Mouse (Mus musculus) hindbrain, embryonic 15.5 days (tissue): ENCODE data around the gene Lypd3. TPM values are rescaled to one million over a fixed set of nuclear protein-coding genes. Genes with fewer than 3 reads are reported as not detected.

Source experiments
- ATAC-seq: fragments of 200-750 bp; cut with Nextera tagmentation; 2 replicates; pipeline ENCODE4 v1.8.0; 2017; ENCODE audit warnings: low read depth, moderate number of reproducible peaks, moderate TSS enrichment; ENCODE audit not compliant: low FRiP score
- H3K27ac ChIP-seq: fragments of 300-500 bp; sonication (generic); replicated peaks from 2 replicates; pipeline ENCODE4 v1.5.1; 2015; ENCODE audit warnings: mild to moderate bottlenecking, inconsistent platforms
- H3K27me3 ChIP-seq: fragments of 300-500 bp; sonication (generic); 2 replicates; pipeline ENCODE4 v1.6.1; 2015; ENCODE audit warnings: control low read depth, inconsistent platforms
- H3K36me3 ChIP-seq: fragments of 300-500 bp; sonication (generic); 2 replicates; pipeline ENCODE4 v1.6.1; 2015; ENCODE audit warnings: control low read depth, inconsistent platforms
- H3K4me1 ChIP-seq: fragments of 300-500 bp; sonication (generic); replicated peaks from 2 replicates; pipeline ENCODE4 v1.6.1; 2015; ENCODE audit warnings: control low read depth, inconsistent platforms
- H3K4me2 ChIP-seq: fragments of 300-500 bp; sonication (generic); 2 replicates; pipeline ENCODE4 v1.6.1; 2015; ENCODE audit warnings: moderate library complexity, mild to moderate bottlenecking, inconsistent platforms
- H3K4me3 ChIP-seq: fragments of 300-500 bp; sonication (generic); 2 replicates; pipeline ENCODE4 v1.5.1; 2015; ENCODE audit warnings: mild to moderate bottlenecking, inconsistent platforms
- H3K9ac ChIP-seq: fragments of 300-500 bp; sonication (generic); 2 replicates; pipeline ENCODE4 v1.6.1; 2015; ENCODE audit warnings: inconsistent platforms
- H3K9me3 ChIP-seq: fragments of 300-500 bp; sonication (generic); 2 replicates; pipeline ENCODE4 v1.6.1; 2016; ENCODE audit warnings: control low read depth, inconsistent platforms
- WGBS: fragments of 180-500 bp; shearing (Covaris S2); methylation state at CpG from one replicate; pipeline ENCODE4 v1.1.7; 2015; 5-methylcytosine and 5-hydroxymethylcytosine counted together
- polyA plus RNA-seq: library from polyadenylated mRNA; unstranded; fragments of >200 nt; fragmentation: Nextera tagmentation; extraction: Ambion mirVana; gene quantifications from 2 replicates; pipeline ENCODE4 v1.2.1, GENCODE M21; 2015

The Lypd3 gene
- polyA plus RNA-seq, 1 experiment from 2014 or later = 0.73 TPM

- H3K9me3 ChIP-seq = no peaks in the 10 kb centered on the region
- H3K4me2 ChIP-seq = no peak overlapping the region
- H3K9ac ChIP-seq = no peak overlapping the region
- no peaks in the 10 kb centered on the region for H3K36me3 ChIP-seq
- H3K4me3 ChIP-seq = no peak overlapping the region
- 80% methylated on average over 15 of the region's 15 CpGs for WGBS
- no peak for ATAC-seq
- H3K27me3 ChIP-seq = no peaks in the 10 kb centered on the region
- H3K27ac ChIP-seq = no peak overlapping the region
- peaks cover 14% of the 10 kb centered on the region for H3K4me1 ChIP-seq
These were observed 36.9 kb upstream of the Lypd3 start for GRCm38 (mm10) chr7:24599211-24600067.

GRCm38 (mm10) chr7:24600941-24601597 is 35.3 kb upstream of the Lypd3 start:
- Histone ChIP-seq H3K4me3 (peak overlapping the region; percentile 25), H3K4me1 (peaks cover 7% of the 10 kb centered on the region; the same call in 1 of the 2 replicates), H3K4me2 (peak overlapping the region; percentile 52), H3K27ac (peak overlapping the region; percentile 69), H3K36me3 (no peaks in the 10 kb centered on the region), H3K27me3 (no peaks in the 10 kb centered on the region), H3K9me3 (no peaks in the 10 kb centered on the region), H3K9ac (no peak overlapping the region)
- ATAC-seq = peak; percentile 91
- 3% methylated on average over 13 of the region's 13 CpGs for WGBS

GRCm38 (mm10) chr7:24605561-24605960 is 30.8 kb upstream of the Lypd3 start:
- WGBS = 80% methylated on average over 7 of the region's 7 CpGs
- H3K36me3 ChIP-seq = no peaks in the 10 kb centered on the region
- no peak for ATAC-seq

GRCm38 (mm10) chr7:24606046-24606445 is 30.3 kb upstream of the Lypd3 start:
- no peak for ATAC-seq
- WGBS = 81% methylated on average over 7 of the region's 7 CpGs
- Histone ChIP-seq H3K27me3 (peaks cover 23% of the 10 kb centered on the region), H3K4me2 (no peak overlapping the region), H3K9ac (no peak overlapping the region), H3K4me3 (no peak overlapping the region), H3K36me3 (no peaks in the 10 kb centered on the region), H3K27ac (no peak overlapping the region), H3K9me3 (no peaks in the 10 kb centered on the region), H3K4me1 (peaks cover 17% of the 10 kb centered on the region)

More at GRCm38 (mm10) chr7:24605561-24605960, 30.8 kb upstream of the Lypd3 start:
- H3K9me3 ChIP-seq = no peaks in the 10 kb centered on the region
- H3K9ac ChIP-seq = no peak overlapping the region
- H3K4me2 ChIP-seq = no peak overlapping the region
- no peak overlapping the region for H3K27ac ChIP-seq
- H3K4me1 ChIP-seq = peaks cover 12% of the 10 kb centered on the region
- H3K4me3 ChIP-seq = no peak overlapping the region
- H3K27me3 ChIP-seq = peaks cover 18% of the 10 kb centered on the region

GRCm38 (mm10) chr7:24608017-24608416 is 28.3 kb upstream of the Lypd3 start:
- no peak overlapping the region for H3K27ac ChIP-seq
- no peaks in the 10 kb centered on the region for H3K36me3 ChIP-seq
- H3K9ac ChIP-seq = no peak overlapping the region
- WGBS = 56% methylated on average over 6 of the region's 6 CpGs
- H3K9me3 ChIP-seq = no peaks in the 10 kb centered on the region
- H3K4me3 ChIP-seq = no peak overlapping the region
- peaks cover 21% of the 10 kb centered on the region for H3K4me1 ChIP-seq
- peaks cover 41% of the 10 kb centered on the region for H3K27me3 ChIP-seq
- no peak overlapping the region for H3K4me2 ChIP-seq
- peak; percentile 79; the same call in 1 of the 2 replicates for ATAC-seq

- Histone ChIP-seq H3K36me3 (no peaks in the 10 kb centered on the region), H3K9me3 (no peaks in the 10 kb centered on the region), H3K4me3 (no peak overlapping the region), H3K27ac (no peak overlapping the region), H3K4me1 (peaks cover 21% of the 10 kb centered on the region), H3K9ac (no peak overlapping the region), H3K4me2 (no peak overlapping the region), H3K27me3 (peaks cover 47% of the 10 kb centered on the region)
- WGBS = 73% methylated on average over 8 of the region's 8 CpGs
- no peak for ATAC-seq
These were observed 27.8 kb upstream of the Lypd3 start for GRCm38 (mm10) chr7:24608561-24608960.

- H3K4me2 ChIP-seq = peak within 1 kb of the TSS; percentile 56
- H3K4me3 ChIP-seq = peak within 1 kb of the TSS; percentile 33
- 5% methylated on average over 25 of the region's 27 CpGs for WGBS
- no peaks in the 10 kb centered on the region for H3K36me3 ChIP-seq
- peaks cover 21% of the 10 kb centered on the region for H3K4me1 ChIP-seq
- H3K27ac ChIP-seq = no peak within 1 kb of the TSS
- peaks cover 50% of the 10 kb centered on the region for H3K27me3 ChIP-seq
- H3K9me3 ChIP-seq = no peaks in the 10 kb centered on the region
- H3K9ac ChIP-seq = no peak within 1 kb of the TSS
- no peak for ATAC-seq
These were observed 26.0 kb upstream of the Lypd3 start, which contains the start of gene Phldb3 for GRCm38 (mm10) chr7:24610144-24610878. TSS of gene Phldb3 (plus strand) at chr7:24610763.

GRCm38 (mm10) chr7:24610879-24611494 is 25.4 kb upstream of the Lypd3 start:
- peaks cover 50% of the 10 kb centered on the region for H3K27me3 ChIP-seq
- no peaks in the 10 kb centered on the region for H3K36me3 ChIP-seq
- peak overlapping the region; percentile 56 for H3K4me2 ChIP-seq
- H3K27ac ChIP-seq = no peak overlapping the region
- ATAC-seq = peak; percentile 21; the same call in 1 of the 2 replicates
- WGBS = 1% methylated on average over 36 of the region's 36 CpGs
- peak overlapping the region; percentile 33 for H3K4me3 ChIP-seq
- no peak overlapping the region for H3K9ac ChIP-seq
- H3K4me1 ChIP-seq = peaks cover 21% of the 10 kb centered on the region
- no peaks in the 10 kb centered on the region for H3K9me3 ChIP-seq

GRCm38 (mm10) chr7:24611709-24612108 is 24.6 kb upstream of the Lypd3 start:
- H3K4me2 ChIP-seq = peak overlapping the region; percentile 56; the same call in 1 of the 2 replicates
- no peak for ATAC-seq

GRCm38 (mm10) chr7:24612308-24612910 is 23.9 kb upstream of the Lypd3 start:
- Histone ChIP-seq H3K4me1 (peaks cover 21% of the 10 kb centered on the region), H3K27ac (no peak overlapping the region), H3K4me2 (peak overlapping the region; percentile 13; the same call in 1 of the 2 replicates), H3K9me3 (no peaks in the 10 kb centered on the region), H3K36me3 (no peaks in the 10 kb centered on the region), H3K4me3 (no peak overlapping the region), H3K27me3 (peaks cover 50% of the 10 kb centered on the region), H3K9ac (no peak overlapping the region)
- WGBS = 3% methylated on average over 27 of the region's 27 CpGs
- no peak for ATAC-seq

More at GRCm38 (mm10) chr7:24611709-24612108, 24.6 kb upstream of the Lypd3 start:
- WGBS = 19% methylated on average over 7 of the region's 7 CpGs
- Histone ChIP-seq H3K27me3 (peaks cover 50% of the 10 kb centered on the region), H3K36me3 (no peaks in the 10 kb centered on the region), H3K27ac (no peak overlapping the region), H3K9ac (no peak overlapping the region), H3K4me1 (peaks cover 21% of the 10 kb centered on the region), H3K4me3 (no peak overlapping the region; the same call in 1 of the 2 replicates), H3K9me3 (no peaks in the 10 kb centered on the region)

GRCm38 (mm10) chr7:24614816-24615215 is 21.5 kb upstream of the Lypd3 start:
- Histone ChIP-seq H3K9me3 (no peaks in the 10 kb centered on the region), H3K36me3 (no peaks in the 10 kb centered on the region), H3K4me1 (peaks cover 21% of the 10 kb centered on the region), H3K9ac (no peak overlapping the region), H3K27ac (no peak overlapping the region), H3K4me3 (no peak overlapping the region), H3K27me3 (peaks cover 40% of the 10 kb centered on the region), H3K4me2 (no peak overlapping the region)
- WGBS = 78% methylated on average over 13 of the region's 13 CpGs
- ATAC-seq = no peak
